Mouse (Mus musculus) large intestine, adult 2 months (tissue): Measurements from ENCODE around the gene Slc9a4. TPM values are rescaled to one million over a fixed set of nuclear protein-coding genes. Genes with fewer than 3 reads are reported as not detected.
"Not testable (repeated sequence)": the region's sequence is repeated elsewhere in the genome, so short reads cannot be mapped to it uniquely, and the experiment has no call there.

ENCODE experiments used
- DNase-seq: peaks from one replicate; pipeline ENCODE4 v3.0.0-alpha.2; 2012; ENCODE audit warnings: low read depth, low spot score
- WGBS: fragments of 180-500 bp; shearing (Covaris S2); methylation state at CpG from one replicate; pipeline ENCODE4 v1.1.7; 2018; 5-methylcytosine and 5-hydroxymethylcytosine counted together
- polyA plus RNA-seq: library from polyadenylated mRNA; depleted of rRNA; stranded (reverse); fragments of >200 nt; gene quantifications from 2 replicates; pipeline ENCODE4 v1.2.3, GENCODE M21; 2012; rRNA removed

The Slc9a4 gene
- 0.22 and 1.0 TPM in 2 replicates for polyA plus RNA-seq

DNA sequence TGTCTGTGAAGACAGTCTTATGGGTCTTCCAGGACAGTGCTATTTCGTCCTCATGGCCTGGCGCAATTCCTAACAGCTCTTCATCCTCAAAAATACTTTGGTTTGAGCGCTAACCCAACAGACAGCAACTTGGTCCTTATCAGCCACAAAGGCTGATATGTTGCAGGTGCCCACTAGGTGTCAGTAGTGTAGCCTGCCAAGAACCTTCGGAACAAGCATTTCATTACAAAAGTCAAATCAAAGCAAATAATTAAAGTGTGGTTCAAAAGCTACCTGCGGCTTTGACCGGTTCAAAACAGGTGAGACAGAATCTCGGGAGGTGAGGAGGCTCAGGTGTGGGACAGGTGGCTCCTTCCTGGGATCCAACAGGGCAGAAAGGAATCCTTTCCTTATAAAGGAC, at the start of gene Slc9a4:
Gene Slc9a4 (plus strand): TSS at position 298 of the 400 bp plus-strand sequence.
- 3% methylated on average over 7 of the region's 7 CpGs for WGBS
- no peak for DNase-seq

DNA sequence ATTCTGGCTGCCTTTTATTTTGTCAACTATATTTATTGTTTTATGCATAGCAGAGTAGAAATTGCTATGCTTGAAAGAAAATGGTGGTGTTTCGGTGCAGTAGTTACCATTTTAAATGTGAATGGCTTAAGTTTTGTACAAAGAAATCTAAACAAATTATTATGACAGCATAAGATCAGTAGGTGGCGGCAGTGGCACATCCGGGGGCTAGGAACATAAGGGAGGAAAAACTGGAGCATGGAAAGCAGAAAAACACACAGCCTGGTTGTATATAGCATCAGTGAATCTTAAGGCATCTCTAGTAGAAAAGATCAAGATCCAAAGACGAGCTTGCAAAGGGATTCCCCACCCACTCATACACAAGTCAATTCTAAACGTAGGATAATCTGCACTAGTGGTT, 42.3 kb upstream of the Slc9a4 start:
- 70% methylated on average over 5 of the region's 5 CpGs for WGBS
- no peak for DNase-seq

DNA sequence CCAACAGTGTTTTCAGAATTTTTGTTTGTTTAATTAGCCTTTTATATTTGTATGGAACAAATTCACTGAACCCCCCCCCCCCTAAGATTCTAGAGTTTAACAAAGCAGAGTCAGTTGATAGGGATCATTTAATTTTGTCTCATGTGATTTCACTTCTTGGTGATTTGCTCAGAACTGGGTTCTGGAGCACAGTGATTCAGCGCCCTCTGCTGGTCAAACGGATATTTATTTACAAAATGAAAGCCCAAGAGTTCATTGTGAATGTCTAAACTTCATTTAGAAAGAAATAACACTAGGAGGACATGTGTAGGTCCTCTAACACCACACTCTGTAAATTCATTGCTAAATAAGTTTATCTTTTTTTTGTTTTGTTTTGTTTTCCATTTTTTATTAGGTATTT, 35.2 kb upstream of the Slc9a4 start:
- peak; percentile 39 for DNase-seq
- 0% methylated on average over 2 of the region's 2 CpGs for WGBS

DNA sequence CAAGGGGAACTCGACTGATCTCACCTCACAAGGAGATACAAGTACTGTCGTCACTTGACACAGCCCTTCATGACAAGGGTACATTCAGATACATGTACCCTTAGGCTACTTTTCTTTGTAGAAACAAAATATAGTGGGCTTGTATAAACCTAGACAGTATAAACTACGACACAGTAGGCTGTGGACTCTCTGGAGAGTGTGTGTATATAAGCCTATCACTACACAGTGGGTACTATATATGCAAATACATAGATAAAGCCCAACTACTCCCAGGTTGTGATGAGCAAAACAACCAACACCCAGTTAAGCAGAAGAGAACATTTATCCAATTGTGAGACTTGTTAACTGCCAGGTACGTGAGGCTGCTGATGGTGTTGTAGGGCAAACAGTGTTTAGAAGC, 33.2 kb upstream of the Slc9a4 start:
- no peak for DNase-seq
- 73% methylated on average over 4 of the region's 4 CpGs for WGBS

DNA sequence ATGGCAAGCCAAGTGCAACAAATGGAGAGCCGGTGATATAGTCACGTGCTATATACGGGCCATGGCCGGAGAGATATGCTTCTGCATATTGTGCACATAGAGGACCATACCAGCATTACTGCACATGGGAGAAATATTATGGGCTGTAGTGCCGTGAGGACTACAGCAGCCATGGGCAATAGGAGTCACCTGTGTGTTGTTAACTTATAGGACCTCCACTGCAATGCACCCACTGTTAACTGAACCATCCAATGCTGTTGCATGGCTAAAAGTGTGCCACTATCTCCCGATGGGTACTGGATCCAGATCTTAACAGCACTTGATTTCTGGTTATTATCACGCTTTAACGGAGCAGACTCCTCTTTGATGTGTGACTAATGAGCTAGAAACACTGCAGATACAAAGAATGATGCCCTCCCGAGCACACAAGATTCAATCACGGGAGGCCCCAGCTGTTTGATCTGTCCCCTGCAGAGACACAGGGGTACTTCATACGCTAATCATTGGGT, 32.8 kb upstream of the Slc9a4 start:
- no peak for DNase-seq
- WGBS = 86% methylated on average over 11 of the region's 11 CpGs

DNA sequence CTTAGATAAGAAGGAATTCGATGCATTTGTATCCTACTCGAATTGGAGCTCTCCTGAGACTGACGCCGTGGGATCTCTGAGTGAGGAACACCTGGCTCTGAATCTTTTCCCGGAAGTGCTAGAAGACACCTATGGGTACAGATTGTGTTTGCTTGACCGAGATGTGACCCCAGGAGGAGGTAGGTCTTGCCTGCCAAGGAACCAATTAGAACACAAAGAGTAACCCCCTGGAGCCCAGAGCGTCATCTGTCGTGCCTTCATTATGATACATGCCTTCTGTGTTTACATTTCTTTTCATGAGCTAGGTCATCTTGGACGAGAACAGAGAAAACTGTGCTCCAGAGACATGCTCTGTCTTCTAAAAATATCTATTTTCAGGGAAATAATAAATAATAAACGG, 32.1 kb upstream of the Slc9a4 start:
- DNase-seq = no peak
- 23% methylated on average over 10 of the region's 10 CpGs for WGBS

DNA sequence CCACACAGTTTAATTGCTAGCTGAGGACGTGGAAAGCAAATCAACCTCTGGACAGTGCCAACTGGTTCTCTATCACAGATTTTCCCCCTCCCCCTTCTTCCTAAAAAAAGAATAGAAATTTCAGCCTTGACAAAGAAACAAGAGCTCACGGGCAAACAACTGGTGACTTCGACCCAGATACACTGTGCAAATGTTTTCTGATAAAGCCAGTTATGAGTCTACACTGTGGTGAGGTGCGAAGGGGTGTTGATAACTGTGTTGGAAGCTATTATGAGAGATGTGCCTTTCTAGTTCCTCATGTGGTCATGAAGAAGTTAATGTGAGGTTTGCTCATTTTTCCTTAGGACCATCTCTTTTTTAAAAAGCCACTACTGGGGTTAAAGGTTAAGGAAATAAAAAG, 10.5 kb upstream of the Slc9a4 start:
- WGBS = 58% methylated on average over 4 of the region's 4 CpGs

DNA sequence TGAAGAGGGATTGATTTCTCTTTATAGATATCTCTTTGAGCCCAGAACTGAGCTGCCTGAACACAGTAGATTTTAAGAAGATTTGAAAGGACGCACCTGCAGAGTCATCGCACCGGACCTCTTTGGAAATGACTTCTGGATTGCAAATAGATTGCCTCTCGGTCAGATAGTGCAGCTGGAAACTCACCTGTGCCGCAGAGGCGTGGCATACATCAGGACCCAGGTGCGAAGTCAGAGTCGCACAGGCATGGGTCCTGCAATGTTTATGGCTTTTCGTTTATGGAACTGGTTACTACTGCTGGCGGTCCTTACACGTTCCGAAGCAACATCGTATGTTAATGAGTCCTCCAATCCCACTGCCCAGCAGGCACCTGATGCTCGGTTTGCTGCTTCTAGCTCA, 388 bp downstream of the Slc9a4 start:
- no peak for DNase-seq
- 26% methylated on average over 14 of the region's 14 CpGs for WGBS

More for the DNA sequence above, 10.5 kb upstream of the Slc9a4 start:
- no peak for DNase-seq

DNA sequence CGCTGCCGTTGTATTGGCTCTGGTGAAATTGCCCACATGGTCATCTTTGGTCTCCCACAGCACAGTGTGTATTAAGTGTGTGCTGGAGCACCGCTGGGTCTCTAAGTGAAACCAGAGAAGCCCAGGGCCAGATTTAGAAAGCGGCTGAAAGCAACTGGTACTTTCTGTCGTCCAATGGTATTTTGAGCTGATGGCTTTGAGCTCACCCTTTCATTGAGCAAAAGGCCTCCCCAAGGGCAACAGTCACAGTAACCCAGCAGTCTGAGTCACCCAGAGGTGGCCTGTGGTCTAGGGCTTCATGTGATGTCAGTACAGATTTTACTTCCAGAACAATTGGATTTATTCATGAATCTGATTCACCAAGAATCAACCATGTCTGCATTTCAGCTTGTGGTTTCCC, 6.9 kb downstream of the Slc9a4 start:
- no peak for DNase-seq
- WGBS = 88% methylated on average over 5 of the region's 5 CpGs

DNA sequence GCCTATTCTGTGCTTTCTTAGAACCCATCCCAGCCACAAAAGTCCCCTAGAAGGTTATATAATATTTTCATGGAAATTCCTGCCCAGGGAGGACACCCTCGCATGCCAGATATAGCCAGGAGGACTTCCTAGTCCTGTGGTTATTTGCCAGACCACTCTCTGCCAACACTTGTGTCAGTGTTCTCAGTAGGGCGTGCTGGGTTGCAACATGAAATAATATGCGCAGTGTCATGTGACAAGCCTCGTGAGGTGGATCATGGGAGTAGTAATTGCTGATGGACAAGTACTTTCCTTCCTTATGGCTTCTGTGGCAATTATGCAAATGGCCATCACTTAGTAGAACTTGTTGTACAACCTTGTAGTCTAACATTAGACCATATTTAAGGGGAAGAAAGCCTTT, 11.1 kb downstream of the Slc9a4 start:
- DNase-seq = no peak
- WGBS = 71% methylated on average over 4 of the region's 4 CpGs

DNA sequence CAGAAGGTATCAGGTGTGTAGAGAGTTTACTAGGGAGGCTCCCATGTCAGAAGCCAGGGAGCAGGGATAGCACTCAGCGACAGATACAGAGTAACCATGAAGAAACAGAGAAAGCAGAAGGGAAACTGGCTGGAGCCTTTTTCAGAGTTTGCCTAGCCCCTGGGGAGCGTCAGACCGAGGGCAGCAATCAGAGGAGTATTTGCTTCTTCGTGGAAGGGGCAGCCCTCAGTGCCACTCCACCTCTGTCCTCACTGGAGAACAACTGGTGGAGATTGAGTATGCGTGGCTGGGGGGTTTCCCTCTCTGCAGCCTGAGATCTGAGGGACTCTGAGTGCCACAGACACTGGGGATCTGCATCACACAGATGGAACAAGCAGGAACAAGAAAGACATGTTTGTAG, 17.9 kb downstream of the Slc9a4 start:
- DNase-seq = no peak
- 72% methylated on average over 5 of the region's 5 CpGs for WGBS

DNA sequence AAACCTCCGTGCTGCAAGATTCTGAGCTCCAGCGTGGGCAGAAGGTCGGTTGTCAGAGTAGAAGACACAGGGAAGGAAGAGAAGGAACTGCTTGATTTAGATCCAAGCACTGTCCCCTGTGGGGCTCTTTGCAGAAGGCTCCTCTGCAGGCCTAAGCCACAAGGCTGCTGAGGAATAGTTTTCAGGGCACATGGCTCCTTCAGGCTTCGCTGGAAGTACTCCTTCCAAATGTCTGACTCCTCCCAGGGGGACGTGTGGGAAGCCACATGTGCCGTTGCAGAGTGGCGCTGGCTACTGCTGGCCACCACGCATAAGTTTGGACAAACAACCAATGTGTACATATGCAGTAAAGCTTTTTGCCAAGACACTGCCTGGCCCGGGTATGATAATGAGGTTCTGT, 19.8 kb downstream of the Slc9a4 start:
- 81% methylated on average over 9 of the region's 9 CpGs for WGBS
- DNase-seq = not testable (repeated sequence)

DNA sequence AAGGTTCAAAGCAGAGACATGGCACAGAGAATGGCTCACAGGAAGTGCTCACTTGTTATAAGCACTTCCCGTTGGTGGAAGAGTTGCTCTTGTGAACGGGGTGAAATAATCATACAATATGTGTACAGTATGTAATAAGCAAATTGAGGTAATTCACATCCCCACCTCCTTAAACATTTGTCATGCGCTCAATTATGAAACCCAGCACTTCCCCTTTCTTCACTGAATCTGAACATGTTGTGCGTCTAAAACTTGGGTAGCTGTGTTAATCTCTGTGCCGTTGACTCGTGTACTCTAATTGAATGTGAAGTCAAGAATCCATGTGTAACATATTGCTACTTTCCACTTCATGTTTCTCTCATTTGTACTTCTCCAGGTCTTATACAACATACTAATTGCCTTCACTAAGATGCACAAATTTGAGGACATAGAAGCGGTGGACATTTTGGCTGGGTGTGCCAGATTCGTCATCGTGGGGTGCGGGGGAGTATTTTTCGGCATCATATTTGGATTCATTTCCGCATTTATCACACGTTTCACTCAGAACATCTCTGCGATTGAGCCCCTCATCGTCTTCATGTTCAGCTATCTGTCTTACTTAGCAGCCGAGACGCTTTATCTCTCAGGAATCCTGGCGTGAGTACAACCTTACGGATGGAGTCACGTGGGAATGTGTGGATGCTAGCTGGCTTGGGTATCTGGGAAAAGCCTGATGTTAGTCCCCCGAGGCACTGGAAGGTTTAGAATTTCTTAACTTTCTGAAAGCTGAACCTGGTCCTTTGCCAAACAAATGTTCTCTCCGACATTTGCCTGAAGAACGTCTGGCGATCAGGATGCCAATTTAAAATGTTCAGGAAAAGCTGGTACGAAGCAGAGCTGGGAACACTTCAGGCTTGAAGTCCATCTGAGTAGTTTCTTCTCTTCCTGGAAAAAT, 20.8 kb downstream of the Slc9a4 start:
- 83% methylated on average over 25 of the region's 25 CpGs for WGBS

DNA sequence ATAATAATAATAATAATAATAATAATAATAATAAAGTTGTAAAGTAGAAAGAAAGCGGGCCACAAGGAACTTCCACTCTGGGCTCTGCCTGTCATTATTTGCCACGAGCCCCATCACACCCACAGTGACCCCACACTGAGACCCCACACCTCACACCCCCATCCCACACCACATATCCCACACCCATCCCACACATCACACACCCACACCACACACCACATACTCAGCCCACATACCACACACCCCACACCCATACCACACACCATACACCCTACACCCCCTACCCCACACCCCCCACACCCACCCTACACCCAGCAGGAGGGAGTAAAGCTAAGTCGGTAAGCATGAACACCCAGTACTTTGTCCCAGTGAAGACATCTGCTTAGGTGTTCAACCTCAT, 21.6 kb downstream of the Slc9a4 start:
- no peak for DNase-seq
- WGBS = 86% methylated on average over 3 of the region's 3 CpGs

More for the DNA sequence above, 20.8 kb downstream of the Slc9a4 start:
- DNase-seq = no peak

DNA sequence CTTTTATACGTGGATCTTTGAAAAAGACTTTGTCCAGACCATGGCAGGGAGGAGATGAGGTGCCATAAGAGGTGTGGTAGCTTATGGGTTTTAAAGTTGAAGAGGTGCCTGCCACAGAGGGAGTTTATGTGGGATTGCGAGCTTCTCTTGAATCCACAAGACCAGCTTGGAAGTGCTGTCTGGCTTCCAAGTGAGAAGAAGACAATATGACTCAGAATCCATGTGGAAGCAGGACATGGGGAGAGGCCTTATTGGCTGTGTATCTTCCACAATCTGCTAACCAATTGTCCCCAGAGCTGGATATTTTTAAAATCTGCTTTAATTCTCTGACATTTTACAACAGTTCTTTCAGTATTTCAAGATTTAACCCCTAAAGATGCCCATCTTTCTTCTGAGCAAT, 33.3 kb downstream of the Slc9a4 start:
- no peak for DNase-seq
- WGBS = 80% methylated on average over 2 of the region's 2 CpGs

DNA sequence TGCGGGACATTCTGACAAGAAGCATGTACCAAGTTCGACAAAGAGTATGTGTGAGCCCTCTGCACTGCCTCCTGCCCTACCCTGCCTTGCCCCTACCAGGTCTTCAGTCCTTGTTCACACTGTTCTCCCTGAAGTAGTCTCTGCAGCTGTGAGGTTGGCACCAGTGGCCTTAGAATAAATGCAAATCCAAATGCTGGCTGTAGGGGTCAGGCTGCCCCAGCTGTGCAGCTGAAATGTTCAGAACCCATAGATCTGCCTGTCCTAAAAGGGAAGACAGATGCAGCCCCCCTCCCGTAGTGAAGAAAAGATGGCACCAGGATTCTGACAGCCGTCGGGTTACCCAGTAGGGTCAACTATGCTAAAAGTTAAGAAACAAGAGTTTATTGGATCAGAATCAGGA, 39.2 kb downstream of the Slc9a4 start:
- WGBS = 62% methylated on average over 5 of the region's 5 CpGs
- no peak for DNase-seq

DNA sequence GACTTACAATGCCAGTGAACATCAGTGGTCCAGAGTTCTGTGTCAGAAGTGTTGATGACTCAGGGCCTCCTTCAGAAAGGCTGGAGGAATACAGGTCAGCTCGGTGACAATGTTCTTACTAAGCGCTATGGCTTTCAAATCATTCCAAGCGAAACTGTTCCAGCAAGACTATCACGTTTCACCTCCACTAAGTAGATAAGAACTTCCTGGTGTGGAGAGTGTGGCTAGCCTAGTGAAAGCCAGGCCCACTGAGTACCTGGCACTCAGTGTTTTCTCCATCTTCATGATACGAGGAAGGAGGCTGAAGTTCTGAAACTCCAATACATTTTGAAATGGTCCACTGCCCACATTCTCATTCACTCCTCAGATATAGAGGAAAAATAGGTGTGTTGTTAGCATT, 40.0 kb downstream of the Slc9a4 start:
- WGBS = 44% methylated on average over 5 of the region's 5 CpGs
- no peak for DNase-seq

DNA sequence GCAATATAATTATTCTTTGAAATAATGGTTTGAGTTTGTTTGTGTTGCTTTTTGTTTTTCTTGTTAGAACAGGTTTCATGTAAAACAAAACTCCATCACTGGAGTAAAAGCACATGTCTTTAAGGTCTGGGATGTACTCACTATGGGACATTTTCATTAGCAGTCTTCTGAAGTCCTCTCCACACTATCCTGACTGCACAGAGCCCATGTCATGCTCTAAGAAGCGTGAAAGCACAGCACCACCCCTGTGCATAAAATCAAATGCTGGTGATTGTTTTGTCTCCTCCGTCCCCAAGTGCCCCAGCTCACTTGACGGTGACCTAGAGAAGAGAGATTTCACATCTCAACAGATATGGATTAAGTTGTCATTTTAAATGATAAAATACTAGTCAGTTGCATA, 45.1 kb downstream of the Slc9a4 start:
- WGBS = 93% methylated on average over 3 of the region's 3 CpGs
- no peak for DNase-seq

DNA sequence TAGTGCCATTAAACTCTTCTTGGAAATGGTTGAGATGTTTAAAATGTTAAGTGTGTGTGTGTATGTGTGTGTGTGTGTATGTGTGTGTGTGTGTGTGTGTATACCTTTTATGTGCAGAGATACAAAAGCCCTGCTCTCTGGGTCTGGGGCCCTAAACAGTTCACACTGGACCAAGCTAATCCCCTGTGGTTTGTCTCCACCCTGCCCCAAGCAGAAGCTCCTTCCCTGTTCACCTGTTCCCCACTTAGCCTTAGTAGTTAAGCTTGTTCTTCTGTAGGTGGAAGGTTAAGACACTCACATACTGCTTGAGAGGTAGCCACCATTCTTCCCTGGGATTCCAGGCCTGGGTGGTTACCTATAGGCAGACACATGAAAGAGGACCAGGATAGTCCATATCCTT, 47.1 kb downstream of the Slc9a4 start:
- DNase-seq = no peak

DNA sequence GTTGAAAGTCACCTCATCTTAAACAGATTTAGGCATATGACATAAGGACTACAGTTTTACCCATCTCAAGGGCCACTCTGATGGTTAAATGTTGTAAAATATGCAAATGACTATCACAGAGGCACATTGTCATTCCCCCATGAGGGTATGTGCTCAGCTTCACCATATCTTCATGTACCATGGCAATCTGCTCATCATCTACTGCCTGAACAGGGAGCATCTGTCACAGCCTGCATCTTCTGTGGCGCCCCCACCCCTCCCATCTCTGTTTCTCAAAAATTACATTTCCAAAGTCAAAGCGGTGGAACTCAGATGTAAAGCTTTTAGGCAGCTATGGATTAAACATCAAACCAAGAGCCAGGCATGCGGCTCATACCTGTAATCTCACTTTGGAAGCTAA, 48.6 kb downstream of the Slc9a4 start:
- no peak for DNase-seq
- WGBS = 91% methylated on average over 3 of the region's 3 CpGs

DNA sequence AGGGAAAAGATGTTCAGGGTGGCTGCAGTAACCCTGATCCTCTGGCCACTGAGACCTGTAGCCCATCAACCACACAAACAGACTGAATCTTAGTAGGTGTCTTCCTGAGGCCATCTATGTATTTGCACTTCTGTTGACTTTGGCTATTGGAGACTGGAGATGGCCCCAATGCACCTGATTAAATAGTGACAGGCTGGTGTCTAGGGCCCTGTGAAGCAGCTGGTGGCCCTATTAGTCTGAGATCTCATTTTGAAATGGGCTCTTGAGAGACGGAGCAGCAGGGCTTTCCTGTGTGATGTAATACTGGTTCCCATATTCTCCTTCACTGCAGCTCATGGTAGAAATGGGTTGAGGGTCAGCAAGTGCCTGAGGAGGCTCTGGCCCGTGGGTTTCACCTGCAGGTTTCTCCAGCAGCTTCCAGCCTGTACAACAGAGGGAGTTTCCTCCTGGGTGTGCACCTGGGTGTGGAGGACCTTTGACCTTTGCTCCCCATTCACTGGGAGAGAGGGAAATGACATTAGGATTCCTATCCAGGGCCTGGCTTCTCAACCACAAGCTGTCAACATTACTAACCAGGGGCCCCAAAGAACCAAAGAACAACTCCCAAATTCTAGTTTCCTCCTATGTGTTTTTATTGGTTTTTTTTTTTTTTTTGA, 52.7 kb downstream of the Slc9a4 start:
- 15% methylated on average over 2 of the region's 2 CpGs for WGBS

More for the DNA sequence above, 52.7 kb downstream of the Slc9a4 start:
- DNase-seq = peak; percentile 83
